Mouse (Mus musculus) thymus, postnatal 36 days (tissue): ENCODE results near the gene Exoc3l.

Source experiments
- DNase-seq, 2 experiments: peaks; one replicate each; pipeline ENCODE4 v3.0.0; 2022; ENCODE audit warnings: mixed read lengths in 2 of 2

Exoc3l gene

GRCm38 (mm10) chr8:105295895-105296573 lies at the start of gene Exoc3l:
Gene Exoc3l (minus strand): TSS chr8:105296101.
- DNase-seq, result peak in 1 of 2 experiments; percentile 35

- DNase-seq, result no peak
Measured at GRCm38 (mm10) chr8:105345061-105345975, 49.4 kb upstream of the Exoc3l start.

GRCm38 (mm10) chr8:105343791-105344574 lies 48.1 kb upstream of the Exoc3l start:
- no peak for DNase-seq

- no peak for DNase-seq
Measured at GRCm38 (mm10) chr8:105342768-105343167, 46.9 kb upstream of the Exoc3l start.

- DNase-seq, result no peak
Measured at GRCm38 (mm10) chr8:105341399-105341798, 45.5 kb upstream of the Exoc3l start.

GRCm38 (mm10) chr8:105339886-105340635 lies 44.2 kb upstream of the Exoc3l start:
- no peak for DNase-seq

- no peak for DNase-seq
Measured at GRCm38 (mm10) chr8:105338992-105339391, 43.1 kb upstream of the Exoc3l start.

GRCm38 (mm10) chr8:105336373-105337130 lies 40.7 kb upstream of the Exoc3l start:
- no peak for DNase-seq

- no peak for DNase-seq
Measured at GRCm38 (mm10) chr8:105332523-105332922, 36.6 kb upstream of the Exoc3l start.

GRCm38 (mm10) chr8:105331931-105332330 lies 36.0 kb upstream of the Exoc3l start:
- no peak for DNase-seq

GRCm38 (mm10) chr8:105331469-105331868 lies 35.6 kb upstream of the Exoc3l start:
- no peak for DNase-seq

GRCm38 (mm10) chr8:105330325-105330724 lies 34.4 kb upstream of the Exoc3l start:
- DNase-seq, result no peak

- DNase-seq, result no peak
Measured at GRCm38 (mm10) chr8:105326968-105327367, 31.1 kb upstream of the Exoc3l start.

- peak; percentile 98 for DNase-seq
Measured at GRCm38 (mm10) chr8:105326141-105326672, 30.3 kb upstream of the Exoc3l start, which contains the start of the genes Lrrc29 and Tmem208. Gene Lrrc29 (minus strand): TSS chr8:105326278. Gene Tmem208 (plus strand): TSS chr8:105326354.

- no peak for DNase-seq
Measured at GRCm38 (mm10) chr8:105325641-105326093, 29.8 kb upstream of the Exoc3l start.

GRCm38 (mm10) chr8:105323183-105323582 lies 27.3 kb upstream of the Exoc3l start:
- DNase-seq, result no peak

- DNase-seq, result no peak
Measured at GRCm38 (mm10) chr8:105318662-105319190, 22.8 kb upstream of the Exoc3l start.

GRCm38 (mm10) chr8:105317941-105318340 lies 22.0 kb upstream of the Exoc3l start:
- no peak for DNase-seq

- no peak for DNase-seq
Measured at GRCm38 (mm10) chr8:105315073-105315769, 19.3 kb upstream of the Exoc3l start.
